Mouse (Mus musculus): ENCODE results near the gene Klk1b8.
"Not testable (repeated sequence)": the region's sequence is repeated elsewhere in the genome, so short reads cannot be mapped to it uniquely, and the experiment has no call there.

The Klk1b8 gene

GRCm38 (mm10) chr7:43950364-43950763, at the start of gene Klk1b8:
Klk1b8 (plus strand) TSS chr7:43950664.
- no peak for DNase-seq

GRCm38 (mm10) chr7:43914821-43915220, 35.6 kb upstream of the Klk1b8 start:
- no peak for DNase-seq

- DNase-seq: no peak
These were observed 32.0 kb upstream of the Klk1b8 start for GRCm38 (mm10) chr7:43918426-43918825.

- DNase-seq: no peak
These were observed 31.6 kb upstream of the Klk1b8 start for GRCm38 (mm10) chr7:43918871-43919270.

- peak; percentile 46 to 55 for DNase-seq
These were observed 30.7 kb upstream of the Klk1b8 start for GRCm38 (mm10) chr7:43919559-43920451.

- DNase-seq: no peak
These were observed 29.9 kb upstream of the Klk1b8 start for GRCm38 (mm10) chr7:43920582-43920981.

- no peak for DNase-seq
These were observed 29.4 kb upstream of the Klk1b8 start for GRCm38 (mm10) chr7:43921087-43921486.

GRCm38 (mm10) chr7:43921941-43922340, 28.5 kb upstream of the Klk1b8 start:
- no peak for DNase-seq

- DNase-seq: no peak
These were observed 24.5 kb upstream of the Klk1b8 start for GRCm38 (mm10) chr7:43925985-43926384.

GRCm38 (mm10) chr7:43928521-43928920, 21.9 kb upstream of the Klk1b8 start:
- peak in 1 of 2 experiments; percentile 9 for DNase-seq

GRCm38 (mm10) chr7:43932337-43932736, 18.1 kb upstream of the Klk1b8 start:
- no peak for DNase-seq

- no peak for DNase-seq
These were observed 17.0 kb upstream of the Klk1b8 start, which contains the start of gene Klk15 for GRCm38 (mm10) chr7:43933440-43933839. Klk15 (plus strand) TSS chr7:43933740.

GRCm38 (mm10) chr7:43934747-43935146, 15.7 kb upstream of the Klk1b8 start:
- DNase-seq: no peak

- no peak for DNase-seq
These were observed 13.9 kb upstream of the Klk1b8 start for GRCm38 (mm10) chr7:43936551-43936950.

- not testable (repeated sequence) for DNase-seq
These were observed 8.2 kb upstream of the Klk1b8 start for GRCm38 (mm10) chr7:43942293-43942692.

GRCm38 (mm10) chr7:43944727-43945264, 5.7 kb upstream of the Klk1b8 start:
- no peak for DNase-seq

GRCm38 (mm10) chr7:43952703-43953102, 2.2 kb downstream of the Klk1b8 start:
- DNase-seq: no peak

GRCm38 (mm10) chr7:43966451-43966850, 16.0 kb downstream of the Klk1b8 start, which contains the start of gene Klk1b1:
Klk1b1 (plus strand) TSS chr7:43966751.
- DNase-seq: no peak

- DNase-seq: no peak
These were observed 16.6 kb downstream of the Klk1b8 start for GRCm38 (mm10) chr7:43967058-43967457.

- no peak for DNase-seq
These were observed 17.1 kb downstream of the Klk1b8 start for GRCm38 (mm10) chr7:43967612-43968011.

- DNase-seq: not testable (repeated sequence)
These were observed 25.3 kb downstream of the Klk1b8 start, which contains the start of gene Klk1b9 for GRCm38 (mm10) chr7:43975761-43976160. Klk1b9 (plus strand) TSS chr7:43976061.

GRCm38 (mm10) chr7:43985657-43986056, 35.2 kb downstream of the Klk1b8 start:
- no peak for DNase-seq

- DNase-seq: not testable (repeated sequence)
These were observed 44.4 kb downstream of the Klk1b8 start for GRCm38 (mm10) chr7:43994821-43995220.

GRCm38 (mm10) chr7:43995577-43995976, 45.1 kb downstream of the Klk1b8 start, which contains the start of gene Klk1b11:
Klk1b11 (plus strand) TSS chr7:43995877.
- DNase-seq: not testable (repeated sequence)

Data from cerebellum, adult 18-20 months (tissue).